Mouse (Mus musculus) cerebellum, adult 2 months (tissue): ENCODE results near the gene Zranb3.

Experiments used
- CTCF ChIP-seq: fragments of 200-500 bp; IDR thresholded peaks from 2 replicates; pipeline ENCODE4 v1.5.1; 2011; ENCODE audit warnings: low read depth, mild to moderate bottlenecking, control low read depth, low read length, moderate library complexity, borderline replicate concordance; ENCODE audit not compliant: insufficient read depth
- POLR2A ChIP-seq: fragments of 200-500 bp; IDR thresholded peaks from 2 replicates; pipeline ENCODE4 v1.6.1; 2011; ENCODE audit warnings: low read length, control low read depth, borderline replicate concordance; ENCODE audit not compliant: insufficient read depth

GRCm38 (mm10) chr1:128081873-128082272 is 21.0 kb downstream of the Zranb3 start:
- TF ChIP-seq CTCF, result no peak
- TF ChIP-seq POLR2A, result no peak
